Mouse (Mus musculus) B cell, adult 2 months (primary cell): Measurements from ENCODE around the gene Ruvbl1.

Experiments
- DNase-seq, 2 experiments: peaks; one replicate each; pipeline ENCODE4 v3.0.0; 2022

Ruvbl1 gene

DNA sequence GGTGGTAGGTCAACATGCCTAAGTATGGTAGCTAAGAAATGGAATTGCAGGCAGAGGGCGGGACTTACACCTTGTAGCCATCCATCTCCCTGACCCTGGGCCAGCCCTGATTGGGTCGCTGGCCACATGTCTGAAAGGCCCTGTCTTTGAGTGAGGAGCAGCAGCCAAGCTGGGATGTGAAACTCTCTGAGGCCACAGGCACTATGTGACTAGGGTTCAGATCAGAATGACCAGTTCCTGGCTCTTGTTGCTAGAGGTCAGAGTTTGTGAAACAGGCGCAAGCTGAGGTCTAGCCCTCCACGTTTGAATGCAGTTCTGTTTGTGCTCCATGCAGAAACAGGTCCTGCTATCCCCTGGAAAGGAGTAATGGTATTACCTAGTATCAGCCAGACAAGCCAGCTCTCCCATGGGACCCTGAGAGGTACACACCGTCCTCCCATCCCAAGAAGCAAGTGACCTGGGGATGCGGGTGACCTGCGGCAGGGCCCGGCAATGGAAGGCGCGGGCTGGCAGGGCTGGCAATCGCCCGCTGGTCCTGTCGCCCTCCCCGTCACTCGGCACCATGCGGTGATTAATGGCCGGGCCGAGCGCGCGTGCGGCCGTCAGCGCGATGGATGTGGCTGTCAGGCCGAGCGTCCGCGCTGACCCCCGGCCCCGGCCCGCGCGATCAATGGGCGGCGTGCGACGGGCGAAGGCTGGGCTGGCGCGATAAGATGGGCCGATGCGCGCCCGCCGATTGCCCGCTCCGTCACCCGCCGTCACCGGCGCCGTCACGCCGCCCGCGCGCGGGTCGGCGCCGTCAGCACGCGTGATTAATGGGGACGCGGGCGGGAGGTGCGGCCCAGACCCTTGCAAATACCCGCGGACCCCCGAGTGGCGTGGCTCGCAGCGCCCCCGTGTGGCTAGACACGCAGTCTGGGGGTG is 34.5 kb downstream of the Ruvbl1 start:
- DNase-seq = peak; percentile 61 to 62

- DNase-seq = no peak
Measured at GRCm38 (mm10) chr6:88500405-88500767, 35.2 kb downstream of the Ruvbl1 start.

DNA sequence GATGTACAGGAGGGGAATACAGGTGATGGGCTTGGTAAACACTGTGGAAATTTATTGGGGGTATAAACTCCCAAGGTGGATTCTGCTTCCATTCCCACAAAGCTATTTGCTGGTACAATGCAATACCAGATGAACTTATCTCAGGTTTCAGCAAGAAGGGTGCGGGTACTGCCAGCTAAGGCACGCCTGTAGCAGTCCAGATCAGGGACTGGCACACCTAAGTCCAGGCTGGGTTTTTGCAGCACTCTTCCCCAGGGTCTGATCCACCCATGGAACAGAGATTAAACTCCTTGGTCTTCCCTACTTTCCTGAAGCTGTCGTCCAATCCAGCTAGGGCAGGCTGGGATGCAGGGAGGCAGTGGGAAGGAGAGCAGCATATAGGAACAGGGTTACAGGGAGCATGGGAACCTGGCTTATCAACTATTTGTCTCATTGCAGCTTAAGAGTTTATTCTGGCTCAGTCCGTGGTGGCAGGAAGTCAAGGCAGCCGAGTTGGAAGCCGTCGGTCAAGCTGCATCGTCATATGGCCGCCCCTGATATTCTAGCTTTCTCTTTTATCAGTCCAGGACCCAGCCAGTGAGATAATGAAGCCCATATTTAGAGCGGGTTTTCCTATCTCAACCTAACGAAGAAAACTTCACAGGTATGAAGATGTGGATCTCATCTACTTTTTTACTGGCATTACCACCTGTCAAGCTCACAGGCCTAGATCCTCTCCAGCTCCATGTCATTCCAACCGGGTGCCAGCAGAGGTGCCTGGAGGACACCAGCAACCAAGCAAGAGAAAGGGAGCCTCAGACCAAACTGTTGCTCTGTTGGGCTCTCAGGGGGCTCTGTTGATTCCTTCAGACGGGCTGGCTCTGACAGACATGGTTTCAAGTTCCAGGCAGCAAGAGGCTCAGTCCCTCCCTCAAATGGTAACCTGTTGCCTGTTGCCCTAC is 37.1 kb downstream of the Ruvbl1 start:
- DNase-seq = no peak

- DNase-seq = no peak
Measured at GRCm38 (mm10) chr6:88503044-88503443, 37.8 kb downstream of the Ruvbl1 start.

- no peak for DNase-seq
Measured at GRCm38 (mm10) chr6:88513984-88514383, 48.8 kb downstream of the Ruvbl1 start.

GRCm38 (mm10) chr6:88514546-88514945 is 49.3 kb downstream of the Ruvbl1 start:
- no peak for DNase-seq

GRCm38 (mm10) chr6:88515971-88516370 is 50.8 kb downstream of the Ruvbl1 start:
- no peak for DNase-seq

DNA sequence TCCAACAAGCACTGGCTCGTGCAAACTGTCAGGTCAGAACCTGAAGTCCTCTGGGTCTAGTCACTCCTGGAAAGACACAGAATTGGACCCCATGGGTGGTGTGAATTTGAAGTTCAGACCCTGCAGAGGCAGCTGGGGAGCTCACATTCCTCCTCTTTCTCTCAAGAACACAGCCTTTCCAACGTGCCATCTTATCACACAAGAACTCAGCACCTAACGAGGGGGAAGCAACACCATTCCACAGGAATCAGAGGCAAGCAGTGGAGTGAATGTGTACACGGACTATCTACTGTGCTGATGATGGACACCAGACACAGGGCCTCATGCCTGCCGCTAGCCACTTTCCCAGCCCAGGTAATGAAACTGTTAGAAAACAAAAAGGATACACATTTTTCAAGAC is 51.5 kb downstream of the Ruvbl1 start:
- no peak for DNase-seq

- peak in 1 of 2 experiments; percentile 13 for DNase-seq
Measured at GRCm38 (mm10) chr6:88517701-88518403, 52.6 kb downstream of the Ruvbl1 start.

DNA sequence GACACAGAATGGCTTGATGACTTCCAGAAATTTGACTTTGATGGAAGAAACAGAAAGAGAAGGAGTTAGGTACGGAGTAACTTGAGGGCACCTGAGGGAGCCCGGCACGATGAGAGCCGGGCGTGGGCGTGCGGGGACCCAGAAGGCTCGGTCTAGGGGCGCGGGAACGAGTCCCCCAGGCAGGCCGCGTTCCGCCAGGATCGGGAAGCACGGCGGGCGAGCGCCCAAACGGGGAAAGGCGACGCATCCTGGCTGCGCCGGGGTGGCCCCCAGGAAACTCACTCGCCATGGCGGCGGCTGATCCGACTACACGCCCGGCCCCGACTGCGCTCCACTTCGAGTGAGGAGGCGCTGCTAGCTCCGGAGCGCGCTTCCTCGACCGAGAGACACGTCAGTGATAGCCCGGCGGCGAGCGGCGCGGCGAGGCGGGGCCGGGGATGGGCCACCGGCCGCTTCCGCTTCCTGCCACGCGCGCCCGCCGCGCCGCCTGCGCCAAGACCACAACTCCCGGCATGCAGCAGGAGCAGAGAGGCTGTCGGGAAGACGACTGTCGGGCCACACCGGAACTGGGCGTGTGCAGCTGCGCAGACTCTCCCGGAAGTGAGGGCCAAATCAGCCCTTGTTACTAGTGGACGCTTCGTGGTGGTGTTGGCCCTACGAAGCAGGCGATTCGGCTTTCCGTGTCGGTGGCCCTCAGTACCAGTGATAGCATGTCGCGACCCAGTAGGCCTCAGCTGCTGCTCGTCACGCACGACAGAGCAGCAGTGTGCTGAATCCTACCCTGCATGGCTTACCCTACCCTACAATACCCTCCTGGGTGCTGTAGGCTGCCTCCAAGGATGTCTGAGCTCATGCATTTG is 53.4 kb downstream of the Ruvbl1 start, which contains the start of gene Sec61a1:
Sec61a1 (minus strand) TSS at position 502 of the 860 bp plus-strand sequence.
- peak; percentile 94 to 95 for DNase-seq

DNA sequence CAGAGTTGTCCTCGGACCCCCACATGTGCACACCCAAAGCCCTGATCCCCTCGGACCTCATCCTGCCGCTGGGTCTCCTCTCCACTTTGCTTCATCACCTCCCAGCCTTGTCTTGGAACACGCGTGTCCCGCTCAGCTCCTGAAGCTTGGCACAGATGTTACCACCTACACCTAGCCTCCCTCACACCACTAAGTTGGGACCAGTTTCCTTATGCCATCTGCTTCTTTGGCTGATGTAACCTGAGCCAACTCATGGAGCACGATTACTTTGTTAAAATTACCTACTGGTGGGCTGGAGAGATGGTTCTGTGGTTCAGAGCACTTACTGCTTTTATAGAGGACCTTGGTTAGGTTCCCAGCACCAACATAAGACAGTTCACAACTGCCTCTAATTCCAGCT is 56.6 kb downstream of the Ruvbl1 start:
- no peak for DNase-seq

DNA sequence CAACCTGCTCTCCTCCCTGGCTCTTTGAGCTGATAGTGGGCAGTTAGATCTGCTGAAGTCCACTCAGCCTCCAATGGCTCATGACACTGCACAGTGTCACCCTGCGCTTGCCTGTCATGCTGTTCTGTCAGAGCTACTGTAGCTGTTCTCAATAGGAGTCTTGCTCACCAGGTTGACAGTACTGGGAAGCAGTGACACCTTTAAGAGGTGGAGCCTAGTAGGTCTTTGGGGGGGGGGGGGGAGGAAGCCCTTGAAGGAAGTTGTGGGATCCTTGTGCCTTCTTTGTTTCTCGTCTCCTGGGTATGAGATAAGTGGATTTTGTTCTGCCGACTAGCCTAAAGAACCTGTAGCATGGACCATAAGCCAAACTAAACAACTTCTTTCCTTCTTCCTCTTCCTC is 57.4 kb downstream of the Ruvbl1 start:
- no peak for DNase-seq

DNA sequence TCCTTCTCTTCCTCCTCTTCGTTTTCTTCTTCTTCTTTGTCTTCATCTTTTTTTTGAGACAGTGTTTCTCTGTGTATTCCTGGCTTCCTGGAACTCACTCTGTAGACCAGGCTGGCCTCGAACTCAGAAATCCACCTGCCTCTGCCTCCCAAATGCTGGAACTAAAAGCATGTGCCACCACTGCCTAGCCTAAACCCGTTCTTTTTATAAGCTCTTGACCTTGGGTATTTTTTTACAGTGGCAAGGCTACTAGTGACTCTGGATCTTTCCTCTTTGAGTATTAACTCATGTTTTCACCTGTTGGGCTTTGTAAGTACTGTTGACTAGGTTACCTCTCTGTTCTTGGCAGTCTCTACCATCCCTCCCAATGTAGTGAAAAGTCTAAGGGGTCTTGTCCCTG is 57.8 kb downstream of the Ruvbl1 start:
- DNase-seq = no peak

DNA sequence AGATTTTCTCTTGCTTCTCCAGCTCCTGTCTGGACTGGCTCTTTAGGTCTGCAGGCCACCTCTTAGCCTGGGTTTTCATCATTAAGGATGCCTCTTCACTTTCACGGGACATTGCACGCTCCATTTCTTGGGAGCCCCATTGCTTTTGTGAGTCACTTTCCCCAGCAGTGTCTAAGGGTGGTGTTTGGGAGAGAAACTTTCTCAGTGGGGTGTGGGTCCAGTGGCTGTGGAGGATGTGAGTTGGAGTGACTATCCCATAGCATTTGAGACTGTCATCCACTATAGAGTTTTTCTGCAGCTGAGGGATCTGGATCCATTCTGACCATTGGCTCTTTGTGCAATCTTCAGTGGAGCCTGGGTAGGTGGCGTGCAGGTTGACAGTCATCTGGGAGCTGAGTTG is 58.2 kb downstream of the Ruvbl1 start:
- DNase-seq = no peak

- no peak for DNase-seq
Measured at GRCm38 (mm10) chr6:88524056-88524455, 58.8 kb downstream of the Ruvbl1 start.

GRCm38 (mm10) chr6:88530306-88530705 is 65.1 kb downstream of the Ruvbl1 start:
- no peak for DNase-seq

GRCm38 (mm10) chr6:88540093-88540755 is 75.0 kb downstream of the Ruvbl1 start:
- no peak for DNase-seq

GRCm38 (mm10) chr6:88544241-88544640 is 79.0 kb downstream of the Ruvbl1 start:
- no peak for DNase-seq

DNA sequence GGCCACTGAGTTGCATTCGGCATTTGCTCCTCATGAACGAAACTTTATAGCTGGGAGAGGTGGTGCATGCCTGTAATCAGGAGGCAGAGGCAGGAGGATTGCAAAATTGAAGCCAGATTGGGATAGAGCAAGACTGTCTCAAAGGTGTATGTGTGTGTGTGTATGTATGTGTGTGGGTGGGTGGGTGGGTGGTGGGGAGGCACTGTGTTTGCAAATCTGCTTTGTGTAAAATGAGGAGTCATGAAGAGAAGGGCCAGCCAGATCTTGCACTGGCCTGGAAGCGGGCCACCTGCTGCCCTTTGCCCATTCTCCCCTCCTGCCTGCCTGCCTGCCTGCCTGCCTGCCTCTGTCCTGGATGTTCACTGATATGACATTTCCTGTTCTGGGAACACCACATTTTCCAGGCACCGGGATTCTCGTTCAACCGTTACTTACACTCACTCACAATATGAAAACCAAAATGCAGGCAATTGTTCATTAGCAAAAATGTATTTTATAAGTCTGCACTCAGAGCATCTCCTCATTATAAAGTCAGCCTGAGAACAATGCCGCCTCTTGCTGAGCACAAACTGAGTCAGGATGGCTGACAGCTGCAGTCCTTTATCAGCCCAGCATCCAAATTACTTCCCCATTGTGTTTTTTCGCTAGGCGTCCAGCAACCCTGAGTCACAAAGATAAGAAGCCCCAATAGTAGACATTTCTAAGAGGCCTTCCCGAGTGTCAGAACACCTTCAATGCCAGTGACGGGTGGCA is 79.6 kb downstream of the Ruvbl1 start:
- no peak for DNase-seq

DNA sequence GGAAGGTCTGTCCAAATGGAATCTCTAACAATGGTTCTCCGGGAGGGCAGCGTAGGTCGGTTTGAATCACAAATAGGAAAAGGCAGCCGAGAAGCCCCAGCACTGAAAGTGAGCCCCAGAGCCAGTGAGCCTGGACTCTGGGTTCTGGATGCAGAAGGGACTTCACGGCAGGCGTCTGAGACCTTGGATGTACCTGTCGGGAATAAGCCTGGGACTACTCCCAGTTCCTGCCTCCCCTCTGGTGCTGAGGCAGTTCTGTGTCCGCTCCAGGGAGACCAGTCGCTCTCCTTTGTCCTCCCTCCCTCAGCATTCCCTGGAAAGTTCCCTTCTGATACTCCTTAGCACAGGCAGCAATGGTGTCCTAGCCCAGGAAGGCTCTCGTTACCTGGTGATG is 80.2 kb downstream of the Ruvbl1 start:
- no peak for DNase-seq
